Mouse (Mus musculus) large intestine, adult 2 months (tissue): ENCODE data around the gene Plekhd1. TPM values are rescaled to one million over a fixed set of nuclear protein-coding genes. Genes with fewer than 3 reads are reported as not detected.

Experiments
- DNase-seq: peaks from one replicate; pipeline ENCODE4 v3.0.0-alpha.2; 2012; ENCODE audit warnings: low read depth, low spot score
- WGBS: fragments of 180-500 bp; shearing (Covaris S2); methylation state at CpG from one replicate; pipeline ENCODE4 v1.1.7; 2018; 5-methylcytosine and 5-hydroxymethylcytosine counted together
- polyA plus RNA-seq: library from polyadenylated mRNA; depleted of rRNA; stranded (reverse); fragments of >200 nt; gene quantifications from 2 replicates; pipeline ENCODE4 v1.2.3, GENCODE M21; 2012; rRNA removed

Plekhd1 gene
- polyA plus RNA-seq, 1 experiment: 0.29 TPM

DNA sequence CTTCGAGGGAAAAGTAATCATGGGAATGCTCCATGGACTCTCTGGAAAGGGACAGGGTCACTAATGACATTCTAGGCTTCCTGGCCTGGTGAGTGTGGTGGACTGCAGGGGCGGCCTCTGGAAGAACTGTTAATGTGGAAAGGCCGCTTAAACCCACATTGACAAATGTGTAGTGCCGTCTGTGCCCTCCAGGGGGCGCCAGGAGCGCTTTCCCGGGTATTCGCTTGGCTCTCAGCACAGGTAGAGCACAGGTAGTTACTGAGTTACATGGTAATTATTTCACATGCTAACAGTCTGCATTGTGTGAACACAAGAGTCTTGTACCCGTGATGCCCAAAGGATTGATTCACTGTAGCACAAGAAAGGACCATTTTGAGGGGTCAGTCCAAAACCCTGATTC is 47.1 kb downstream of the Plekhd1 start:
- no peak for DNase-seq
- 31% methylated on average over 9 of the region's 9 CpGs for WGBS

DNA sequence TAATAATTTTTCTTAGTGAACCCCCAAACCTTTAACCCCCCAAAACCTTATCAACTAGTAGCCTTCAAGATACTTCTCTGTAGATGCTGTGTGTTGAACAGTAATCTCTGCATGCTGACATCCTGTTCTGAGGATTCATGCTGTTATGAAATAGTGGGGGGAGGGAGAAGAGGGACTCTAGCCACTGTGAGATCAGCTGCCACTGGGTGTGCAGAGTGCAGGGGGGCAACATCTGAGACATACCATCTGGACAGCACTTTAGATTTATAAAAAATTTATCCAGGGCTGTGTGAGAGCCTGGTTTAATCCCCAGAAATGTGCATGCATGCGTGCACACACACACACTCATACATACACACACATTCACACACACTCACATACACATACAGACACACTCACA is 52.2 kb downstream of the Plekhd1 start:
- WGBS: 68% methylated on average over 1 of the region's 1 CpGs
- DNase-seq: no peak

DNA sequence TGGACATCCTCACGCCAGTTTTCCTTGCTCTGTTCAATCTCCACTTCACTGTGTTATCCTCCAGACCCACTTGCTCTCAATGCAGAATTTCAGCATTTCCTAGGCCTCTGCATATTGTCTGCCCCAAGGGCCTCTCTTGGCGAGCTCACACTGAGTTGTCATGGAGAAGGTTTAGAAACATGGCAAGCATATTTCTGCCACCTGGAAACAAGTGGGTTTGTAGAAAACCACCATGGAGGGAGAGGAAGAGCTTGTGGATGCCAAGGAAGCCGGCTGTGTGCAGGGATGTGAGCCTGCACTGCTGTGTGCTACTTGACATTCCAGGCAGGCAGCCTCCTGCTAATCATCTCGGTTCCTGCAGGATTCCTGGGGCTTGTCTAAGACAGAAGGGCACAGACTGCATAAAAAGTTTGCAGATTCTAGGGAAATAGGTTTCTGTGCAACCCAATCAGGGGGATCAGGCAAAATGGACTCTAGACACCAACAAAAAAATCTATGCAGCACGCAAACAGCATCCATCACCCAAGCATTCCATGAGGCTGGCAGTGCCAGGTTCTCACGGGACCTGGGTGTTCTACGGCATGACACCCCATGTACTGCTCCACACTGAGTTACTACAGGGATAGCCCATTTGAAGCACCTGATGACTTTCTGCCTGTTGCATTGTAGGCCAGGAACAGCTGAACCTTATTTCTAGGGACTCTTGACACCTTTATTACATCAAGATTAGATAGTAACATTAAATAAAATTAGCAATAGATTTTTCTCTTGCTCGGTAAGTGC is 53.8 kb downstream of the Plekhd1 start:
- WGBS: 65% methylated on average over 8 of the region's 8 CpGs
- no peak for DNase-seq

DNA sequence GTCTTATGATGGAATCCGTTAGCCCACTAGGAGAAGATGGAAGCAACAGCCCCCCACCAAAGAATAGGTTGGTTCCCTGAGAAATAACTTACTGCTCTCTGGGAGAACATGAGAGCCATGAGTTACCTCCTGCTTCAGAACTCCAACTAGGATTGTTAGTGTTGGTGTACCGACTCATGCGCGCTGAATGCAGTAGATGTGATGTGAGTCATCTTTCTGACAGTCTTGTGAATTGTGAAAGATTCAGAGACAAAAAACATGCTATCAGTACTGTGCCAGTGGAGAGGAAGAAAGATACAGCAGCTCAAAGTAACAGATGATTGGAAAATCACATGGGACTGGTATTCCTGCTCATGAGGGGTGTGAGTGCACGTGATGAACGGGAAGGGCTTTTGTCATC is 59.2 kb downstream of the Plekhd1 start:
- DNase-seq: no peak
- 89% methylated on average over 6 of the region's 6 CpGs for WGBS

DNA sequence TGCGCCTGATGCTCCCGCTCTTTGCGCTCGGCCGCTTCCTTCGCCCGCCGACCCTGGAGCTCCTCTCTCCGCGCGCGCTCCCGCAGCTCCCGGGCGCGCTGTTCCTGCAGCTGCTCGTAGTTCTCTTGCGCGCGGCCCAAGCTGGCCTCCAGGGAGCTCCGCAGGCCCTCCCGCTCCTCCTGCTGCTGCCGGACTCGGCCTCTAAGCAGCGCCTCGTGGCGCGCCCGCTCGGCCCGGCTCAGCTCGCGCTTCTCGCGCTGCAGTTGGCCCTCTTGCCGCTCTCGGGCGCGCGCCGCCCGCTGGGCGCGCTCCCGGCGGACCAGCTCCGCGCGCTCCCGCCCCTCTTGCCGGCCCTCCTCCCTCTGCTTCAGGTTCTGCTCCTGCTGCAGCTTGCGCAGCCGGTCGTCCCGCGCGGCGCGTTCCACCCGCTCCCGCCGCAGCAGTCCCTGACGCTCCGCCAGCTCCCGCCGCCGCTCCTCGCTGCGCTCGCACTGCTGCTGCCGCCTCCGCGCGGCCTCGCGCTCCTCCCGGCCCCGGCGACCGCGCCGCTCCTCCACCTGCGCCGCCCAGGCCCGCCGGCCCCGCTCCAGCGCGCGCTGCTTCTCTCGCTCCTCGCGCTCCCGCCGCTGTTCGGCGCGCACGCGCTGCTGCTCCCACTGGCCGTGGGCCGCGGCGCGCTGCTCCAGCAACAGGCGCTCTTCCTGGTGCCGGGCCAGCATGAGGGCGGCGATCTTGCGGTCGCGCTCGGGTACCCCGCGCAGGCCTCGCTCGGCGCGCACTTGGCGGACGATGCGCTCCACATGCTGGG is 65.6 kb downstream of the Plekhd1 start:
- no peak for DNase-seq
- 1% methylated on average over 116 of the region's 122 CpGs for WGBS

DNA sequence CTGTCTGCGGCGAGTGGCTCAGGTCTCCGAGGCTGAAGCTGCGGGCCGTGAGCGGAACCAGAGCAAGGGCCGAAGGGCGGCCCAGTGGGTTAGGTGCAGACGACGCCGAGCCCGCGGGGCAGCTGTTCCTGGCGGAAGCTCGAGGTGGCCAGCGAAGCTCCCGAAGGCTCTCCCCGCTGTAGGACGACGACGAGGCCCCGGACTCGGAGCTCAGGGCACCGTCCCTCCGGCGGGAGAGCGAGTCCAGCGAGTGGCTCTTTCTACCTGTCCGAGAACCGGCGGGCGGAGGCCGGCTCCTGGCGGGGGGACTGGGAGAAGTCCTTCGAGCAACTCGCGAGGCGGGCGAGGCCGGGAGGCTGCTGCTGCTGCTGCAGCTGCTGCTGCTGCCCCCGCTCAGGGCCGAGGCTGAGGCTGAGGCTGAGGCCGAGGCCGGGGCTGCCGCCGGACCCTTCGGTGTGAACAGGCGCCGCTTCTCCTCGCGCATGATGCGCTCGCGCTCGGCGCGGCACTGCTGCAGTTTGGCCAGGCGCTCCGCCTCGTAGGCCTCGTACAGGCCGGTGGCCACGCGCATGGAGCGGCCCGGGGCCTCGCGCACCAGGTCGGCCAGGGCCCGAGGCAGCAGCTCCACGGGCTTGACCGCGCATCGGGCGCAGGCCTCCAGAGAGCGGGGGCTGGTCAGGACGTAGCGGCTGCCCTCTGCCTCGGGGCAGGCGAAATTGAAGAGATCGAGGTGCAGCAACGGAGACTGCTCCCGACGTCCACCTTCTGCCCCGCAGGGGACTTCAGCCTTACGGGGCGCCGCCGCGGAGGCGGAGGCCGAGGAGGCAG is 66.4 kb downstream of the Plekhd1 start:
- WGBS: 2% methylated on average over 92 of the region's 92 CpGs
- no peak for DNase-seq

DNA sequence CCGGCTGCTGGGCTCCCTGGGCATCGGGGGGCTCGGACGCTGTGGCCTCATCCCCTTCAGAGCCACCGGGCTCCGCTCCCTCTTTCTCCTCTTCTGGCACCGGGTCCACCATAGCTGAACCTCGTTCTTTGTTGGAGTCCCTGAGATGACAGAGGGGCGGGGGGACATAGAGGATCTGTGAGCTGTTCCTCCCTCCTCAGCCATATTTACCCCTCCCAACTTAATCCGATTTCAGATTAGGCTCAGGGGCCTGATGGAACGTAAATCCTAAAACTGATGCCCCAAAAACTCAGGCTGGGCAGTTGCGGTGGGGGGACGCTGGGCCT is 67.0 kb downstream of the Plekhd1 start:
- 22% methylated on average over 13 of the region's 13 CpGs for WGBS

DNA sequence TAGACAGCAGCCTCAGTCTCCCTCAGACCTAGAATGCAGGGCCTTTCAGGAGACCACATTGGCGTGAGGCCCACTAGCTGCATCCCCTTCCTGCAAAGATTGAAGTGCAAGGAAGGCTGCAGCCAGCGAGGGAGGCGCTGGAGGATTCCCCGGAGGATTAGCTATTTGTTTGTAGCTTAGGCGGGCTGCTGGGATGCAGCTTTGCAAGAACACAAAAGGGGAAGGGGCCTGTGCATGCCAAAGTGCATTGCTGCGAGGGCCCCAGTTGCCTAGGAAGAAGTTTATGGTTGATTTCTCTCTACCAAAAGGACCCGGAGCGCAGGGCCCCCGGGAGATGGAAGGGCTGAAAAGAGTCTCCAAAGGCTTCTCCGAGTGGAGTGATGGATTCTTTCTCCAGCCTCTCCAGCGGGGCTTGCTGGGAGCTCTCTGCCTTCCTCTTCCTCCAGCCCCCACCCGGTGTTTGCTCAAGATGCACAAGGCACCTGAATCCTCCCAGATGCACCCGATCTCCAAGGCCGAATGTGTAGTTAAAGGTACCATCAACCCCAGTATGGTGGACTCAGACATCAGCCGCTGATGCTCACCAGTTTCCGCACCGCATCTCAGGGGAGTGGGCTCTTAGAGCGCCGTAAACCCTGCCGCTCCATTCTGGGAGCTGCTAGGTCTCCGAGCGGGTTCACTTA is 67.5 kb downstream of the Plekhd1 start:
- no peak for DNase-seq
- WGBS: 16% methylated on average over 22 of the region's 22 CpGs

More for the DNA sequence above, 67.0 kb downstream of the Plekhd1 start:
- DNase-seq: no peak

DNA sequence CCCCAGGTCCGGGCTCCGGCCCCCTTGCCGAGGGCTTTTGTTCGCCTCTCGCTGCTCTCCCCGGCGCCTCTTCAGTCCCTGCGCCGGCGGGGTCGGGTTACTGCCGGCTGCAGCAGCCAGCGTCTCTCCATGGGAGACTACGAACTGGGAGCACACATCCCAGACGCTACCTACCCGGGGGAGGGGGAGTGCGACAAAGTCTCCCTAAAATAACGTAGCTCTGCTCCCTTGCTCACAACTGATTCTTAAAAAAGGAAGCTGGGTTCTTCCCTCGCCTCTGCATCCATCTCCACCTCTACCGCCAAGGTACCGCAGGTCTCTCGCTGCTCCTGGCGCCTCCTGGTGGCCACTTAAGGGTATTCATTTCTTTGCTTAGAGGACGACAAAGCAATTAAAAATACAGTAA is 68.0 kb downstream of the Plekhd1 start, which contains the start of gene Ccdc177:
TSS of gene Ccdc177 (minus strand) at position 292 of the 406 bp plus-strand sequence.
- peak; percentile 50 for DNase-seq
- WGBS: 3% methylated on average over 24 of the region's 24 CpGs

DNA sequence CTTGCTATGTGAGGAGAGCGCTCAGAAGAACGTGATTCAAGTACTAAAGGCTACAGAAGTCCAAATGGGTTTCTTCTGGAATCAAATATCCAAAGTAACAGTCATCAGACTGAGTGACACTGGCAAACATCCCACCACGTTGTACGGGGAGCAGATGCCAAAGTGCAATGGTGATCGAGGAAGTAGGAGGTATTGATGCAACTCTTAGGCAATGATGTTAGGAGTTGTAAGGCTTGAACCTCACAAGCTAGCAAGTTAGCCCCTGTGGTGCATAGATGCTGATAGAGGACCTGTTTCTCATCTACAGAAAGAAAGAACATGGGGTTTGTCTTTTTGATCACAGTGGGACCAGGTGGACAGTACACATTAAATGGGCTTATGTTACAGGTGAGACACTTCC is 70.6 kb downstream of the Plekhd1 start:
- no peak for DNase-seq
- WGBS: 51% methylated on average over 5 of the region's 5 CpGs

DNA sequence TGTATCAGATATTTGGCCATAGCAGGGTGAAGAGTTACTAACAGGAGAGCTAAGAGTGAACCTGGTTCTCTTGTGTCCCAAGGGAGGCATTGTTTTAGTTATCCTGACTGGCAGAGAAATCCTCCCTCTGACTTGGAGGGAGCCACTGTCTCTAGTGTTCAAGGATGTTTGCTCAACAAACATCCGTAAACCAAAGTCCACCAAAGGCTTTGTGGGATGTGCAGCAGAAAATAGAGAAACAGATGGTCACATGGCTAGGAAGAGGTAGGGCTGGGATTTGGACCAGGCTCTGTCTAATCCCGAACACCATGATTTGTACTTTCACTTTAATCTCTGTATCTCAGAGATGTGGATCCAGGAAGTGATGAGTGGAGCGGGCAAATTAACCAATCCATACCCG is 71.7 kb downstream of the Plekhd1 start:
- WGBS: 19% methylated on average over 4 of the region's 4 CpGs
- peak; percentile 73 for DNase-seq

DNA sequence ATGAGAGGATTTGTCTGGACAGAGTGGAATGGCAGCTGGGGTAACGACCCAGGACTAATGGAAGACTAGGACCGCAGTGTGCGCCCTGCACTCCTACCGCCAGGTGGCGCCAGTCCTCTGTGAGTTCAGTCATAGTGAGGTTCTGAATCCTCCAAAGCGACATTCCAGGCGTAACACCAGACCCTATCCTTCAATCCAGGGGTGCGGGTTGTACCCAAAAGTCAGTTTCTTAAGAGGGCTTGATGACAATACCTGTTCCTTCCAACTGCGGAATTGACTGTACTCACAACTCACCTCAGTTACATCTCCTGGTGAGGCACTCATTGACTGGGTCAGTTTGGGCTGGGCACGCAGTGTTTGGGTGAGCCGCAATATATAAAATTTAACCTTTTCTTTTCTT is 77.3 kb downstream of the Plekhd1 start:
- DNase-seq: no peak
- 14% methylated on average over 11 of the region's 11 CpGs for WGBS

Other genes starting within 250 kb of the Plekhd1 start
- 7.3 and 9.7 TPM in 2 replicates for gene Exd2, start 229.5 kb upstream of the Plekhd1 start, polyA plus RNA-seq
- gene Galnt16, start 174.3 kb upstream of the Plekhd1 start, polyA plus RNA-seq: 0.78 and 0.82 TPM in 2 replicates
- gene Slc39a9, start 48.7 kb upstream of the Plekhd1 start, polyA plus RNA-seq: 45.1 and 87.2 TPM in 2 replicates
- 41.8 and 42.0 TPM in 2 replicates for gene Erh, start 48.2 kb upstream of the Plekhd1 start, polyA plus RNA-seq
- 0.02 and 0.05 TPM in 2 replicates for gene Ccdc177, start 68.1 kb downstream of the Plekhd1 start, polyA plus RNA-seq
- 24.4 and 43.5 TPM in 2 replicates for gene Susd6, start 97.9 kb downstream of the Plekhd1 start, polyA plus RNA-seq